Mouse (Mus musculus) gastrocnemius, postnatal 36 days (tissue): ENCODE measurements around the gene Tcf7l1. TPM values are rescaled to one million over a fixed set of nuclear protein-coding genes. Genes with fewer than 3 reads are reported as not detected.

Experiments
- DNase-seq, 2 experiments: peaks; one replicate each; pipeline ENCODE4 v3.0.0; 2022
- intact Hi-C: fragments of 180-260 bp; cut with DNase I; formaldehyde crosslinking; loops from one replicate; pipeline ENCODE4 v1.15.1; 2025
- total RNA-seq, 2 experiments: library from RNA; stranded (reverse); gene quantifications; 2 replicates each; pipeline ENCODE4 v1.2.3; 2021

Gene Tcf7l1
- total RNA-seq, 2 experiments from 2014 or later: 4.0 to 5.7 TPM

GRCm38 (mm10) chr6:72714726-72715125, 74.3 kb downstream of the Tcf7l1 start:
- intact Hi-C loops: no loop called here
- DNase-seq: peak in 1 of 2 experiments; percentile 19

- no peak for DNase-seq
- intact Hi-C loops: no loop called here
Measured at GRCm38 (mm10) chr6:72714250-72714649, 74.8 kb downstream of the Tcf7l1 start.

- DNase-seq: no peak
- intact Hi-C loops: no loop called here
Measured at GRCm38 (mm10) chr6:72711508-72712081, 77.5 kb downstream of the Tcf7l1 start.

- intact Hi-C loops: no loop called here
- no peak for DNase-seq
Measured at GRCm38 (mm10) chr6:72710897-72711507, 78.1 kb downstream of the Tcf7l1 start.

GRCm38 (mm10) chr6:72699467-72700126, 89.5 kb downstream of the Tcf7l1 start:
- intact Hi-C loops: no loop called here

GRCm38 (mm10) chr6:72698559-72698958, 90.5 kb downstream of the Tcf7l1 start:
- no peak for DNase-seq
- intact Hi-C loops: no loop called here

More at GRCm38 (mm10) chr6:72699467-72700126, 89.5 kb downstream of the Tcf7l1 start:
- no peak for DNase-seq

GRCm38 (mm10) chr6:72696601-72697335, 92.3 kb downstream of the Tcf7l1 start:
- intact Hi-C loops: no loop called here
- no peak for DNase-seq

GRCm38 (mm10) chr6:72694791-72695204, 94.3 kb downstream of the Tcf7l1 start:
- DNase-seq: no peak
- intact Hi-C loops: no loop called here

GRCm38 (mm10) chr6:72694047-72694790, 94.8 kb downstream of the Tcf7l1 start:
- intact Hi-C loops: no loop called here
- no peak for DNase-seq

GRCm38 (mm10) chr6:72692469-72692868, 96.6 kb downstream of the Tcf7l1 start:
- no peak for DNase-seq
- intact Hi-C loops: no loop called here

GRCm38 (mm10) chr6:72691549-72691948, 97.5 kb downstream of the Tcf7l1 start:
- DNase-seq: no peak
- intact Hi-C loops: no loop called here

GRCm38 (mm10) chr6:72690595-72690994, 98.5 kb downstream of the Tcf7l1 start:
- intact Hi-C loops: no loop called here
- no peak for DNase-seq

- intact Hi-C loops: no loop called here
- DNase-seq: peak; percentile 45 to 65
Measured at GRCm38 (mm10) chr6:72690001-72690400, 99.1 kb downstream of the Tcf7l1 start.

GRCm38 (mm10) chr6:72689046-72689445, 100.0 kb downstream of the Tcf7l1 start:
- DNase-seq: no peak
- intact Hi-C loops: no loop called here

- intact Hi-C loops: no loop called here
Measured at GRCm38 (mm10) chr6:72685165-72685564, 103.9 kb downstream of the Tcf7l1 start.

GRCm38 (mm10) chr6:72684260-72684805, 104.7 kb downstream of the Tcf7l1 start:
- DNase-seq: peak in 1 of 2 experiments; percentile 15
- intact Hi-C loops: no loop called here

More at GRCm38 (mm10) chr6:72685165-72685564, 103.9 kb downstream of the Tcf7l1 start:
- no peak for DNase-seq

- no peak for DNase-seq
- intact Hi-C loops: no loop called here
Measured at GRCm38 (mm10) chr6:72682238-72682637, 106.8 kb downstream of the Tcf7l1 start.

- intact Hi-C loops: no loop called here
- no peak for DNase-seq
Measured at GRCm38 (mm10) chr6:72680936-72681335, 108.1 kb downstream of the Tcf7l1 start.

GRCm38 (mm10) chr6:72678631-72679030, 110.4 kb downstream of the Tcf7l1 start:
- intact Hi-C loops: no loop called here
- no peak for DNase-seq
